Mouse (Mus musculus): Measurements from ENCODE around the gene Tmem115.
A peak's percentile ranks its signal among the peaks of the same experiment; 100 is the strongest.

The Tmem115 gene

DNA sequence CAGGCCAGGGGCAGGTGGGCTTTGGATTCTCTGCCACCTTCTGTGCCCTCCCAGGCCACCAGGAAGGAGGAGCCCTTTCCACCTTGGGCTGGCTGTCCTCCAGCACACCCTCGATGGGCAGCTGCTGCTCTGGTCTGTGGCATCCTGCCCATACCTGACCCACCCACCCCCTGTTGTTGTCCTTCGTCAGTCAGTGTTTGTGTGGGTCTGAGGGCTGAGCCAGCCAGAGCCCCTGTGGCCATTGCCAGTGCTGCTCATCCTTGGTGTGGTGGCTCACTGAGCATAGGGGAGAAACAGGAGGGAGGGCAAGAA is 11.4 kb upstream of the Tmem115 start:
- no peak for DNase-seq

- peak; percentile 81 for DNase-seq
Measured at GRCm38 (mm10) chr9:107526198-107527026, 7.3 kb upstream of the Tmem115 start.

DNA sequence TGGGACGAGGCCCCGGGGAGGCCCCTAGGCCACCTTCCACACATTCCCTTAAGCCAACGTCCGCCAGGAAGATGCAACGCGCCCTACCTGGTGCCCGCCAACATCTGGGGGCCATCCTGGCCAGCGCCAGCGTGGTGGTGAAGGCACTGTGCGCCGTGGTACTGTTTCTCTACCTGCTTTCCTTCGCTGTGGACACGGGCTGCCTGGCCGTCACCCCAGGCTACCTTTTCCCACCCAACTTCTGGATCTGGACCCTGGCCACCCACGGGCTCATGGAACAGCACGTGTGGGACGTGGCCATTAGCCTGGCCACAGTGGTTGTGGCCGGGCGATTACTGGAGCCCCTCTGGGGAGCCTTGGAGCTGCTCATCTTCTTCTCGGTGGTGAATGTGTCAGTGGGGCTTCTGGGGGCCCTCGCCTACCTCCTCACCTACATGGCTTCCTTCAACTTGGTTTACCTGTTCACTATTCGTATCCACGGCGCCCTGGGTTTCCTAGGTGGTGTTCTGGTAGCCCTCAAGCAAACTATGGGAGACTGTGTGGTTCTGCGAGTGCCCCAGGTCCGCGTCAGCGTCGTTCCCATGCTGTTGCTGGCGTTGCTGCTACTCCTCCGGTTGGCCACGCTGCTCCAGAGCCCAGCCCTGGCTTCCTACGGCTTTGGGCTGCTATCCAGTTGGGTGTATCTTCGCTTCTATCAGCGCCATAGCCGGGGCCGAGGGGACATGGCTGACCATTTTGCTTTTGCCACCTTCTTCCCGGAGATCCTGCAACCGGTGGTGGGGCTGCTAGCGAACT is 860 bp downstream of the Tmem115 start:
- no peak for DNase-seq

GRCm38 (mm10) chr9:107538231-107538630 is 4.5 kb downstream of the Tmem115 start:
- no peak for DNase-seq

DNA sequence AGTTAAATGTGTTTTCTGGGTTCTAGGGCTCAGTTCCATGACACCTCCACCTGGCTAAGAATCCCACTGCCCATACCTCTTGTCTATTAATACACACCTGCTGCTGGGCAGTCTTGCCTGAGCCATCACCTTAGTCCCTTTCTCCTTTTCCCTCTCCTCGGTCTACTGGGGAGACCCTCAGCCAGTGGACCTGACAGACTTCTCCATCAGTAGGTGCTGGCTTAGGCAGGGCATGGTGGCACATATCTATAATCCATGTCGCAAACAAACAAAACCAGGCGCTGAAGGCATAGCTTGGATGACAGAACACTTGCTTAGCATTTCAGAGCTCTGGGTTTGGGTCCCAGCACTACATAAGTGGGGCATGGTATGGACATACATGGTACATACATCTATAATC is 5.0 kb downstream of the Tmem115 start:
- no peak for DNase-seq

DNA sequence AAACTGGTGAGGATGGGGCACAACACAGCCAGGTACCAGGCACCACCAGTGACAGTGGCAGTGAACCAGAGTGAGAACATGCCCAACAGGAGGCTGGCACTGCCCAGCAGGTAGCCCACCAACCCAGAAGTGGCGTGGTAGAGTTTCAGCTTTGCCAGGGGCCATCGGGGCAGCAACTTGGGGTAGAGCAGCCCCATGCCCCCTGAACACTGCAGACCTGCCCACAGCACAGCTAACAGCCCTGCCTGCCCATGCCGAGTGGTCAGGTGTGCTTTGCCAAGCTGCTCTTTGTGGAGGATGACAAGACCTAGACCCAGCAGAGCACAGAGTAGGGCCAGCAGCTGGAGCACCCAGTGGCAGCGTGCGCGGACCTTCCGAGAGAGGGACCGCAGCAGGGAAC is 6.2 kb downstream of the Tmem115 start:
- no peak for DNase-seq

DNA sequence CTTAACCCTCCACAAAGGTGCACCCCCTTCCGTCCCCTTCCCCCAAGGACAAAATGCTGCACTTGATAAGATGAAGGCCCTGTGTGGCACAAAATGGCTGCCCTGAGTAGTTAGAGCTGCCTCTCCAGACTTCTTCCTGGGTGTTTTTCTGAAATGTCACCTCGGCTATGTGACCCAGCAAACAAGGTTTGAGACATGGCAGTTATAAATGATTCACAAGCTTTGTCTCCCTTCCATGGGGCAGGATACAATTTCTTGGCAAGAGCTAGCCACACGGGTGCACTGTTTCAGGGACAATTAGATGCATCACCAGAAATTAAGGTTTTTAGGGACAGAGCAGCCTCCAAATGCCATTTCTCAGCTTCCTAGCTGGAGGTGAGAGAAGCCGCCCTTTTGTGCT is 6.7 kb downstream of the Tmem115 start:
- DNase-seq, result no peak

- DNase-seq, result no peak
Measured at GRCm38 (mm10) chr9:107541005-107541404, 7.3 kb downstream of the Tmem115 start.

DNA sequence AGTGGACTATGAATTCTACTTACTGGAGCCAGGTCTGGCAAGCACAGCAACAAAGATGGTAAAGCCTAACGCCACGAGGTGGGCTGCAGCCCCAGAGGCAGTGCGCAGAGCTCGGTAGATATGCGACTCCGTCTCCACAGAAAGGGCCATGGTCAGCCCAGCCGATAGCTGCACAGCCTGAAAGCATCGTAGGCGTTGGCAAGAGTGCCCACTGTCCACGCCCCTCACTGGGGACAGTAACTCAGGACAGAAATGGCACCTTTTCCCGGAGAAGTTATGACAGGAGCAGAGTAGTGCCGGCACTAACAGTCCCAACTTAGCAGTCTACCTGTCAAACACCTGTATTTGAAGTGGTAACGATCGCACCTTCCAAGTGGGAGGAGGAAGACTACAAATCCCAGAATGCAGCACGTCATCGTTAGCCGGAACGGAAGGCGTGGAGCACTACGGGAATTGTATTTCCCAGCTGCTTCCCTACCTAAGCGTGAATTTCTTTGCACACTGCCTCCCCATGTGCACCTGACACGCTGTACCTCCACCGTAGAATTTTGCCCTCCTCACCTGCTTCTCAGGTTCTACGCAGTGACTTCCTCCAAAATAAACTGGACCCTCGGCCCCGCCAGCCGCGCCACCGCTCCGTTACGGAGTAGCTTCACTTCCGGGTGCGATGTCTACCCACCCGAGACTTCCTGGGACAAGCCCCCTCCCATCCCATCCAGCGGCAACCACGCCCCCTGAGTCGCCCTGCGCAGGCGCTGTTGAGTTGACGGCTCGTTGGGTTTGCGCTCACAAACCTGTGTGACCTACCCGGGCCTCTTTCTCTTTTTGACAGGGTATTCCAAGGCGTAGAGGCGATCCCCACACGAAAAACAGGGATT is 8.0 kb downstream of the Tmem115 start, which contains the start of the genes Cyb561d2 and Nprl2:
Gene Cyb561d2 (minus strand): TSS at position 720 of the 878 bp plus-strand sequence.
Gene Nprl2 (plus strand): TSS at position 753 of the 878 bp plus-strand sequence.
- peak; percentile 98 for DNase-seq

DNA sequence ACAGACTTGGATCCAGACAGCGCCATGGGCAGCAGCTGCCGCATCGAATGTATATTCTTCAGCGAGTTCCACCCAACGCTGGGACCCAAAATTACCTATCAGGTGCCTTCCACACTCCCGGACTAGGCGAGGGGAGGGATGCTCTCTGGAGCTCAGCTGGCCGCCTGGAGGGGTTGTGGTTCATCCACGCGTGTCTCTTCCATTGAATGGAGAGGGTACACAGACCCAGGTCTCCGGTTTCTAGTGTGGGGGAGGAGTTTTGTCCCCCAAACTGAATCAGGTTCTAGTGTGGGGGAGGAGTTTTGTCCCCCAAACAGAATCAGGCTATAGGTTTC is 8.6 kb downstream of the Tmem115 start:
- DNase-seq, result no peak

DNA sequence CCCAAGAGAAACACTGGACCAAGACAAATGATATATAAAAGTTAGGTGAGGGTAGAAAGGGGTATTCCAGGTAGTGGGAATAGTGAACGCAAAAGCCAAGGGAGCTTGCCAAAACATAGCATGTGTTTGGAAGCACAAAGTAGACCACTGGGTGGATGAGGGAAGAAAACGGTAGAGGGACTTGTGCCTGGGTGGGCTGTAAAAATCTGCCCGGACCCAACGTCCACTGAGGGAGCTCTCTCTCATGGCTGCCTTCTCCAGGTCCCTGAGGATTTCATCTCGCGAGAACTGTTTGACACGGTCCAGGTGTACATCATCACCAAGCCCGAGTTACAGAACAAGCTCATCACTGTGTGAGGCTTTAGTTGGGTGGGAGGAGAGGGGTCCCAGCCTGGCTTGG is 9.0 kb downstream of the Tmem115 start:
- no peak for DNase-seq

- DNase-seq, result no peak
Measured at GRCm38 (mm10) chr9:107543299-107543698, 9.6 kb downstream of the Tmem115 start.

GRCm38 (mm10) chr9:107544196-107544700 is 10.5 kb downstream of the Tmem115 start:
- DNase-seq, result no peak

DNA sequence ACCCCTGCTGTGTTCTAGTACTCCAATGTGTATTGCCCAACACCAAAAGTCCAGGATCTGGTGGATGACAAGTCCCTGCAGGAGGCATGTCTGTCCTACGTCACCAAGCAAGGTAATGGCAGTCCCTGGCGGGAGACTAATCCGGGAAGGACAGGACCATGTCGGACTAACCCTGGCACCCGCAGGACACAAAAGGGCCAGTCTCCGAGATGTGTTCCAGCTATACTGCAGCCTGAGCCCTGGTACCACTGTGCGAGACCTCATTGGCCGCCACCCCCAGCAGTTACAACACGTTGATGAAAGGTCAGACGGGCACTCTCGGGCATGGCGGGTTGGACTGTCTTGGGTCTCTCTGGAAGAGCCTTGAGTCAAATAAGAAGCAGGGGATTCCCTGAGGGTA is 11.0 kb downstream of the Tmem115 start:
- DNase-seq, result no peak

DNA sequence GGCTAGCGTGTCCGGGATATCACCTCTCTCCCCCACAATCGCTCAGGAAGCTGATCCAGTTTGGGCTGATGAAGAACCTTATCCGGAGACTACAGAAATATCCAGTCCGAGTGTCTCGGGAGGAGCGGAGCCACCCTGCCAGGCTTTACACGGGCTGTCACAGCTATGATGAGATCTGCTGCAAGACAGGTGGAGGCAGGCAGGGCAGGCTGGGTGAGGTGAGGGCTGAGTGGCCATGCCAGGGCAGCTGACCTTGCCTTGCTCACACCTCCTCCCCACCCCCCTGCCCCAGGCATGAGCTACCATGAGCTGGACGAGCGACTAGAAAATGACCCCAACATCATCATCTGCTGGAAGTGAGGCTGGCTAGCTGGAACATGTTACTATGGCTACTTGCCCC is 11.5 kb downstream of the Tmem115 start:
- DNase-seq, result no peak

DNA sequence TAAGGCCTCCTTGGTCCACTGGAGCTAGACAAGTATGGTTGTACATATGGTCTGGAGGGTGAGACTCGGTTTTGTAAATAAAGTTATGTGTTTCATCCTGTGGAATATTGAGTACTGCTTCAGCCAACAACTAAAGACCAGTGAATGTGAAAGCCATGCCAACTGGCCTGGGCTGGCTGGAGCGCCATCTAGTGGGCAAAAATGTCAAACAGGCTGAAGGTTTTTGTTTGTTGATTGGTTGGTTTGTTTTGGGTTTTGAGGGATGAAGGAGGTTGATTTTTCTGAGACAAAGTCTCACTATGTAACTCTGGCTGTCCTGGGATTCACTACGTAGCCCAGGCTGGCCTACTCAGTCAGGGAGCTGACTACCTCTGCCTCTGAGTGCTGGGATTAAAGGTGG is 11.9 kb downstream of the Tmem115 start:
- peak; percentile 81 for DNase-seq

DNA sequence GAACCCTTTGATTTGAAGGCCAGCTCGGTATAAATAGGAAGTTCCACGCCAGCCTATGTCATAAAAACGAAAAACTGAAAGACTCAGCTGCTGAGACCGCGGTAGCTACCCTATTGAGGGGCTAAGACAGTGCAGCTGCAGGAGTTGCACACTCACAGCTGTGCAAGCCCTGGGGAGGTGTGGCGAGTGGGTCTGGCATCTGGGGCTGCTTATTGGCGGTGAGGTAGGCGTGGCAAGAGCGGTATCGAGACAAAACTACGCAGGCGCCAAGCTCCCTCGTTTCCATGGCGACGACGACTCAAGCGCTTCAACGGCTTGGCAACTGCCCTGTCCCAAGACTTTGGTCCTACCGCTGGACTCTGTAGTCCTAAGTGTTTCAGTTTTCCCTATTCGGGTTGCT is 13.3 kb downstream of the Tmem115 start, which contains the start of gene Zmynd10:
Gene Zmynd10 (plus strand): TSS at position 273 of the 400 bp plus-strand sequence.
- DNase-seq, result peak; percentile 94

DNA sequence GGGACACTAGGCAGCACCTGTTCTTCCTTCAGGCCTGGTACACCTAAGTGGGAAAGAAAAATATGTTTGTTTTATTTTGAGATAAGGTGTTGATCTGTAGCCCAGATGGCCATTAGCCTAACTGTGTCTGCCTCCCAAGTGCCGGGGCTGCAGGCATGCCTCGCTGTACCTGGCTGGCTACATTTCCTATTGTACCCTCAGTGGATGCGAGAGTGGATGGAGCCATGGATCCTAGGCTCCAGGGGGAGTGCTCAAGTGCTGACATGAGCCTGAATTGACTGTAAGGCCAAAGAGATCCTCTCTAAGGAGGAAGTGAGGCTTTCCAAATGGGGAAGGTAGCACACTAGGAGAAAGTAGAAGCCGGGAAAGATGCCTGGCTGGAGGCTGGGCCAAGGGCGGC is 14.2 kb downstream of the Tmem115 start:
- no peak for DNase-seq

GRCm38 (mm10) chr9:107548820-107549219 is 15.1 kb downstream of the Tmem115 start:
- no peak for DNase-seq

DNA sequence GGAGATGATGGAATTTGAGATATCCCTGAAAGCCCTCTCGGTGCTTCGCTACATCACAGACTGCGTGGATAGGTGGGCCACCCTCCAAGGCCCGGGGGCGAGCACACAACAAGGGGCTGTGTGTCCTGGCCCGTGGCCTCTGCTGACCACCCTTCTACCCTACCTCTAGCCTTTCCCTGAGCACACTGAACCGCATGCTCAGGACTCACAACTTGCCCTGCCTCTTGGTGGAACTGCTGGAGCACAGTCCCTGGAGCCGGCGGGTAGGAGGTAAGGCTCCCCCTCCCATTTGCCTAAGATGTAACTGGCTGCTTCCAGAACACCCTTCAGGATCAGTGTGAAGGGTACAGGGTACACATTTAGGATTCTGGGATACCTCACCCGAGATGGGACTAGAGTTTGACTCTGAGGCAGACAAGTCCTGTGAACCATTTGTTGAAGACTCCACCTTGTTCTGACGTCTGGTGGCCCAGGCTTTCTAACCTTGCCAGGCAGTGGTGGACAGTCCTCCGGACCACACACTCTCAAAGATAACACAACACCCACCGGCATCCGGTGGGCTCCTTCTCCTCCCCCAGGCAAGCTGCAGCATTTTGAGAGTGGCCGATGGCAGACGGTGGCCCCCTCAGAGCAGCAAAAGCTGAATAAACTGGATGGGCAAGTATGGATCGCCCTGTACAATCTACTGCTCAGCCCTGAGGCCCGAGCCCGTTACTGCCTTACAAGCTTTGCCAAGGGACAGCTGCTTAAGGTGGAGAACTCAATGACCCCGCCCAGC is 15.7 kb downstream of the Tmem115 start:
- no peak for DNase-seq

GRCm38 (mm10) chr9:107550491-107551116 is 16.9 kb downstream of the Tmem115 start:
- peak; percentile 79 for DNase-seq
